In the genomic region with DNA sequence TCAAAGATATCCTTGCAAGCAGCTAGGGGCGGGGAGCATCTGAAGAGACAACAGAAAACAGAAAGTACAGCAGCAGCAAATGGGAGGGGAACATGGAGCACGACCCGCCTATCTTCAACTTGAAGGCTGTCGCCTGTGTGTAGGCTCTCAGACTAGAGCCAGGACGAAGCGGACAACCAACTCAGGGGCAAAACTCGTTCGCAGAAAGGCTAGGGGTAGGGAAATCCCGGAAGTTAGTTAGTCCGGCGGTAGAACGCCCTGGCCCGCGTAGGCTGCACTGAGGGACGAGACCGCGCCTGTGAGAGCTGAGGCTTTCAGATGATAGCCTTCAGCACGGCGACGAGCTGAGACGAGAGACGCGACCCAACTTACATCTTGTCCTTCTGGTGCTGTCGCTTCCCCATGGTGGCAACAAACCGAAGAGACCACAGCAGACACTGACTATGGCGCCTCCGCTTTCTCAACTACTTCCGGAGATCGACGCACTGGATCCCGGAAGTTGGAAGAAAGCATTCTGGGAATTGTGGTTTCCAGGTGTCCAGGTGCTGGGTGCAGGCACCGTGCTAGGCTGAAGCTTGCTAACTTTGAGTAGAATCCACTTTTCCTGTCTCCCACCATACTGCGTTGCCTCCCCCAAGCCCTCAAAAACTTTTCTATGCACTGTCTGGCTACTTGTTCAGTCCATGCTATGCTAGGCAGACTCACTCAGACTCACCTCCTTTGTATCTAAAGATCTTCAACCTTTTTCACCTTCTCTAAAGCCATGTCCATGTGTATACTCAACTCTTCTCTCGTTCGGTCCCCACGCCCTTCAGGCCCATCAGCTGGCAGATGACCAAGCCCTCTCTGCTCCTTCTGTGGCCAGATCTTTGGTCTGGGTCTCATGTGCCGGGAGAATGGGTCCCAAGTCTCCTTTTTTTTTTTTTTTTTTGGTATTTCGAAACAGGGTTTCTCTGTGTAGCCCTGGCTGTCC, we compare ENCODE assay signal across 8 mouse cellular contexts. TPM values are rescaled to one million over a fixed set of nuclear protein-coding genes. Genes with fewer than 3 reads are reported as not detected.
DNase-seq lines count a peak whose midpoint lies in the region; ATAC-seq and TF ChIP-seq lines count a peak whose summit lies in the region.

A gene (minus strand): TSS at position 487 of the 973 bp plus-strand sequence.

- peak; percentile 92 for DNase-seq in heart, embryonic 10.5 days (ENCODE audit: low spot score)
- DNase-seq in liver, result peak; percentile 73
- DNase-seq in monocyte, adult 2 months (ENCODE audit: low read depth in 1 of 2, low spot score in 2 of 2), result peak; percentile 27 to 47
- peak; percentile 39 to 63 for DNase-seq in spleen, postnatal 14 days (ENCODE audit: low spot score in 2 of 2)

- peak; percentile 84 for ATAC-seq in kidney, embryonic 14.5 days (ENCODE audit: low FRiP score, low TSS enrichment)

- no peaks in the 10 kb centered on the region; the same call in 1 of the 2 replicates for H3K4me1 ChIP-seq in bone marrow, adult 2 months (ENCODE audit: control insufficient read depth, insufficient read depth, low read length)
- H3K4me1 ChIP-seq in embryonic fibroblast, embryonic 13.5 days (ENCODE audit: control insufficient read depth, insufficient read depth, low read length), result peaks cover 6% of the 10 kb centered on the region; the same call in 1 of the 2 replicates
- H3K4me1 ChIP-seq in heart, embryonic 10.5 days, result peaks cover 10% of the 10 kb centered on the region; the same call in 1 of the 2 replicates
- peaks cover 9% of the 10 kb centered on the region for H3K4me1 ChIP-seq in kidney, embryonic 14.5 days (ENCODE audit: control insufficient read depth, insufficient read depth, low read length)

- no peak for TF ChIP-seq CTCF in C2C12 (IDR thresholded peaks at IDR 0.05; ENCODE audit: control insufficient read depth, insufficient read depth, insufficient read length)
- no peak for TF ChIP-seq CTCF in bone marrow, adult 2 months (IDR thresholded peaks at IDR 0.05; ENCODE audit: control insufficient read depth, insufficient read depth, low read length)
- TF ChIP-seq CTCF in embryonic fibroblast, embryonic 13.5 days (IDR thresholded peaks at IDR 0.05; ENCODE audit: borderline replicate concordance, insufficient read depth, low read length), result no peak

- H3K4me3 ChIP-seq in C2C12 (ENCODE audit: insufficient read depth, poor library complexity, severe bottlenecking), result peak within 1 kb of the TSS; percentile 89
- H3K4me3 ChIP-seq in bone marrow, adult 2 months (replicated peaks; ENCODE audit: control insufficient read depth, low read depth, low read length), result peak within 1 kb of the TSS; percentile 87
- peak within 1 kb of the TSS; percentile 91 for H3K4me3 ChIP-seq in embryonic fibroblast, embryonic 13.5 days (ENCODE audit: insufficient read depth, low read length)
- peak within 1 kb of the TSS; percentile 94 for H3K4me3 ChIP-seq in heart, embryonic 10.5 days
- H3K4me3 ChIP-seq in kidney, embryonic 14.5 days (ENCODE audit: low read length), result peak within 1 kb of the TSS; percentile 66

- TF ChIP-seq POLR2A in bone marrow, adult 2 months (IDR thresholded peaks at IDR 0.05; ENCODE audit: borderline replicate concordance, control insufficient read depth, low read depth, low read length), result peak; percentile 41; the same call in 1 of the 2 replicates
- peak; percentile 91 for TF ChIP-seq POLR2A in embryonic fibroblast, embryonic 13.5 days (IDR thresholded peaks at IDR 0.05; ENCODE audit: low read depth, low read length)

- peaks cover 34% of the 10 kb centered on the region for H3K36me3 ChIP-seq in C2C12 (ENCODE audit: control insufficient read depth, insufficient read depth)
- peaks cover 60% of the 10 kb centered on the region for H3K36me3 ChIP-seq in heart, embryonic 10.5 days
- H3K36me3 ChIP-seq in kidney, embryonic 14.5 days (ENCODE audit: control insufficient read depth, insufficient read depth, low read length), result peaks cover 57% of the 10 kb centered on the region

- WGBS in bone marrow, adult 2 months, result 3% methylated on average over 38 of the region's 38 CpGs
- 9% methylated on average over 38 of the region's 38 CpGs for WGBS in heart, embryonic 10.5 days
- WGBS in kidney, embryonic 14.5 days, result 10% methylated on average over 38 of the region's 38 CpGs

- H3K9me3 ChIP-seq in heart, embryonic 10.5 days, result no peaks in the 10 kb centered on the region
- no peaks in the 10 kb centered on the region for H3K9me3 ChIP-seq in kidney, embryonic 14.5 days (ENCODE audit: control insufficient read depth, low read length)

- peaks cover 15% of the 10 kb centered on the region for H3K79me3 ChIP-seq in C2C12 (ENCODE audit: low read depth)

- H3K79me2 ChIP-seq in C2C12 (ENCODE audit: control insufficient read depth, insufficient read depth), result peaks cover 32% of the 10 kb centered on the region

- no peaks in the 10 kb centered on the region for H3K27me3 ChIP-seq in C2C12 (ENCODE audit: control insufficient read depth, insufficient read depth, insufficient read length)
- H3K27me3 ChIP-seq in heart, embryonic 10.5 days (ENCODE audit: insufficient read depth, poor library complexity, severe bottlenecking), result no peaks in the 10 kb centered on the region
- H3K27me3 ChIP-seq in kidney, embryonic 14.5 days (ENCODE audit: control insufficient read depth, insufficient read depth, low read length), result no peaks in the 10 kb centered on the region

- peak within 1 kb of the TSS; percentile 69 for H3K9ac ChIP-seq in kidney, embryonic 14.5 days (ENCODE audit: low read depth, low read length)

- H3K4me2 ChIP-seq in kidney, embryonic 14.5 days (replicated peaks; ENCODE audit: low read depth, low read length), result peak within 1 kb of the TSS; percentile 51

- peak within 1 kb of the TSS; percentile 100 for H3ac ChIP-seq in C2C12 (ENCODE audit: control insufficient read depth, insufficient read length, low read depth)

- peak within 1 kb of the TSS; percentile 66 for H3K27ac ChIP-seq in bone marrow, adult 2 months (ENCODE audit: control insufficient read depth, insufficient read depth, low read depth, low read length, poor library complexity)
- no peak within 1 kb of the TSS for H3K27ac ChIP-seq in embryonic fibroblast, embryonic 13.5 days (ENCODE audit: insufficient read depth, low read length)
- H3K27ac ChIP-seq in heart, embryonic 10.5 days, result peak within 1 kb of the TSS; percentile 85
- no peak within 1 kb of the TSS for H3K27ac ChIP-seq in kidney, embryonic 14.5 days (ENCODE audit: low read depth, low read length)

TF ChIP-seq in C2C12, 6 proteins besides CTCF, POLR2A, EP300 and RAD21:
- TF ChIP-seq FOSL1 (IDR thresholded peaks at IDR 0.05; ENCODE audit: insufficient read depth, low read length, poor library complexity, severe bottlenecking) (no peak), MYOG (IDR thresholded peaks at IDR 0.05; ENCODE audit: control insufficient read depth, extremely low read depth, insufficient read length) (no peak), CEBPB (IDR thresholded peaks at IDR 0.05; ENCODE audit: low read depth) (no peak), USF1 (IDR thresholded peaks at IDR 0.05; ENCODE audit: low read depth) (no peak), MYOD1 (IDR thresholded peaks at IDR 0.05; ENCODE audit: control insufficient read depth, insufficient read length, low read depth) (no peak), MAX (IDR thresholded peaks at IDR 0.05) (no peak)

RNA-seq across cellular contexts. Expression of the gene that starts here (rescaled TPM):
- polyA plus RNA-seq in C2C12 (2012; fragmentation: generic; extraction: Trizol), result 46.0 TPM
- 54.0 and 99.6 TPM in 2 replicates for polyA plus RNA-seq in bone marrow, adult 2 months (2011; ENCODE audit: insufficient read depth, insufficient read length, low replicate concordance, missing spikeins)
- 82.6 and 97.5 TPM in 2 replicates for polyA plus RNA-seq in embryonic fibroblast, embryonic 13.5 days (2011; ENCODE audit: insufficient read length, low read depth, missing spikeins)
- 114 and 125 TPM in 2 replicates for polyA plus RNA-seq in heart, embryonic 10.5 days (2016; fragmentation: Nextera tagmentation; extraction: Ambion mirVana)
- 131 and 142 TPM in 2 replicates for polyA plus RNA-seq in kidney, embryonic 14.5 days (2014; fragmentation: Nextera tagmentation; extraction: Ambion mirVana)

Comparison
In these comparisons a context has a peak if more than half of its experiments do, and no peak if none do; other contexts are left out.
1. H3K27ac ChIP-seq: peak in bone marrow, adult 2 months (single experiment) and heart, embryonic 10.5 days (single experiment); none in embryonic fibroblast, embryonic 13.5 days (single experiment) and kidney, embryonic 14.5 days (single experiment).
2. DNase-seq: peak in every context shown above with its lines; median percentile 92 in heart, embryonic 10.5 days; 73 in liver; 51 in spleen, postnatal 14 days; 37 in monocyte, adult 2 months.
3. Peak in every context shown above with its lines, with median percentiles within 50 percentile points of each other: H3K4me3 ChIP-seq.